Mouse (Mus musculus): Measurements from ENCODE around the gene Itpr3. TPM values are rescaled to one million over a fixed set of nuclear protein-coding genes. Genes with fewer than 3 reads are reported as not detected.

Gene Itpr3
- total RNA-seq, 1 experiment = 44.1 TPM

DNA sequence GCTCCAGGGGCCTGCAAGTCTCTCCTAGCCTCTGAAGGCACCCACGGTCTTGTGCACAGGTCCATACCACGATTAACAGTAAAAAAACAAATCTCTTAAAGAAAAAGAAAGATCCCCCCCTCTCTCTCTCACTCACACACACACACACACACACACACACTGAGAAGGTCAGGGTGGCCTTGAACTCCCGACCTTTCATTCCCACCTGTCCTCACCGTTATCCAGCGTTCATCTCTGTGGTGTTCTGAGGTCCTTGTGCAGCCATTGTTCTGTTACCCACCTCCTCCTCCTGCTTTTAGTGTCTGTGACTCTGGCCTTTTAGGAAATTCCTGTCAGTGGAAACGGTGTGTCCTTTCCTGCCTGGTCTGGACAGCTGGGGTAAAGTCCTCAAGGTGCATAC lies 21.4 kb downstream of the Itpr3 start:
- Histone ChIP-seq H3K36me3 (ENCODE audit: control insufficient read depth, insufficient read depth, low read length, poor library complexity, severe bottlenecking) (peaks cover 5% of the 10 kb centered on the region; the same call in 1 of the 2 replicates), H3K9ac (ENCODE audit: insufficient read depth, low read depth, low read length, poor library complexity, severe bottlenecking) (no peak overlapping the region; the same call in 1 of the 2 replicates), H3K4me3 (ENCODE audit: insufficient read depth in 1 of 2, low read depth in 1 of 2, low read length in 2 of 2, poor library complexity in 1 of 2, severe bottlenecking in 1 of 2) (no peak overlapping the region), H3K4me1 (ENCODE audit: control insufficient read depth in 2 of 2, insufficient read depth in 2 of 2, low read length in 2 of 2, poor library complexity in 1 of 2) (peaks cover 0 to 25% of the 10 kb centered on the region in 2 experiments; a peak in 3 of 4 replicates), H3K27ac (ENCODE audit: insufficient read depth, low read depth, low read length, poor library complexity, severe bottlenecking) (peak overlapping the region; percentile 67; the same call in 1 of the 2 replicates), H3K9me3 (ENCODE audit: control insufficient read depth, insufficient read depth, low read depth, low read length) (no peaks in the 10 kb centered on the region)
- DNase-seq (ENCODE audit: low read depth, low spot score) = no peak
- in situ Hi-C loops (cut with MboI; ENCODE audit: low sequenced_read_pairs in 2 of 2, unreplicated experiment in 2 of 2) = no loop called here
- TF ChIP-seq HCFC1 (IDR thresholded peaks at IDR 0.05; ENCODE audit: borderline replicate concordance, insufficient read depth, low read length) (no peak), ZNF384 (IDR thresholded peaks at IDR 0.05; ENCODE audit: low read depth, low read length) (no peak), MAFK (IDR thresholded peaks at IDR 0.05; ENCODE audit: insufficient read depth, low read depth, low read length) (no peak), ZC3H11A (IDR thresholded peaks at IDR 0.05; ENCODE audit: borderline replicate concordance, low read depth, low read length) (no peak), CHD2 (IDR thresholded peaks at IDR 0.05; ENCODE audit: low read depth, low read length) (no peak)

DNA sequence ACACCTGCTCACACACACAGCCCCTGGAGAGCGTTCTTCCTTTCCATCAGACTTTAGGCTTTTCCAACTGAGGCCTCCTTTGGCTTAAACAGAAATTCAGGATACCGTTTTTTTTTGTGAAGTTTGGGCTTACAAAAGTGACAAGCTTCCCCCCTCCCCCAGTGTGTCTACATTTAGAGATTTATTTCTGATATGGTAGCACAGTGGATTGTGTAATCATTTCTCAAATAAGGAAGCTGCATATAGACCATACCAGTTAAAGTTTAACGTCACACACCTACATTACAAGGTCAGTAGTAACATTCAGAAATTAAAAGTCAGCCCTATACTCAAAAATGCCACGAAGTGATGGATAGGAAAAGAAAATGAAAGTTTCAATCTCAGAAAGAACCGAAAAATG lies 24.8 kb downstream of the Itpr3 start:
- H3K9me3 ChIP-seq (ENCODE audit: control insufficient read depth, insufficient read depth, low read depth, low read length) = no peaks in the 10 kb centered on the region
- H3K4me1 ChIP-seq (ENCODE audit: control insufficient read depth in 2 of 2, insufficient read depth in 2 of 2, low read length in 2 of 2, poor library complexity in 1 of 2) = peaks cover 4 to 23% of the 10 kb centered on the region in 2 experiments
- DNase-seq (ENCODE audit: low read depth, low spot score) = no peak
- in situ Hi-C loops (cut with MboI; ENCODE audit: low sequenced_read_pairs in 2 of 2, unreplicated experiment in 2 of 2) = no loop called here
- TF ChIP-seq ZC3H11A (IDR thresholded peaks at IDR 0.05; ENCODE audit: borderline replicate concordance, low read depth, low read length) (no peak), HCFC1 (IDR thresholded peaks at IDR 0.05; ENCODE audit: borderline replicate concordance, insufficient read depth, low read length) (no peak), MAFK (IDR thresholded peaks at IDR 0.05; ENCODE audit: insufficient read depth, low read depth, low read length) (no peak), ZNF384 (IDR thresholded peaks at IDR 0.05; ENCODE audit: low read depth, low read length) (no peak), CHD2 (IDR thresholded peaks at IDR 0.05; ENCODE audit: low read depth, low read length) (no peak)
- H3K27ac ChIP-seq (ENCODE audit: insufficient read depth, low read depth, low read length, poor library complexity, severe bottlenecking) = no peak overlapping the region
- no peak overlapping the region for H3K9ac ChIP-seq (ENCODE audit: insufficient read depth, low read depth, low read length, poor library complexity, severe bottlenecking)
- peaks cover 5% of the 10 kb centered on the region; the same call in 1 of the 2 replicates for H3K36me3 ChIP-seq (ENCODE audit: control insufficient read depth, insufficient read depth, low read length, poor library complexity, severe bottlenecking)
- H3K4me3 ChIP-seq (ENCODE audit: insufficient read depth in 1 of 2, low read depth in 1 of 2, low read length in 2 of 2, poor library complexity in 1 of 2, severe bottlenecking in 1 of 2) = no peak overlapping the region

DNA sequence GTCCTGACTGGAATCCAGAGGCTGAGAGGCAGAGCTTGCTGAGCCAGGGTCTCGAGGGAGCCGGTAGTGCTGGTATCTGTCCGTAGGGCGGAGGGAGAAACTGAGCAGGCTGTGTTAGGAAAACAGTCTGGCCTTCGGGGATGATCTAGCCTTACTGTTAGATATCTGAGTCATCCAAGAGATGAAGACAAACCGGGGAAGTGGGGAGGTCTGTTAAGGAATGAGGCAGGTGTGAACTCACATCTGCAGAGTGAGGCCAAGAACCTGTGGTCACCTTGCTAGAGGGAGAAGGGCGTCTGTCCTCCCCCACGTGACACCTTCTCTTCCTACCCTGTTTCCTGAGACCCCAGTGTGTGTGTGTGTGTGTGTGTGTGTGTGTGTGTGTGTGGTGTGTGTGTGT lies 25.7 kb downstream of the Itpr3 start:
- H3K27ac ChIP-seq (ENCODE audit: insufficient read depth, low read depth, low read length, poor library complexity, severe bottlenecking) = no peak overlapping the region
- H3K4me3 ChIP-seq (ENCODE audit: insufficient read depth in 1 of 2, low read depth in 1 of 2, low read length in 2 of 2, poor library complexity in 1 of 2, severe bottlenecking in 1 of 2) = no peak overlapping the region
- no peaks in the 10 kb centered on the region for H3K9me3 ChIP-seq (ENCODE audit: control insufficient read depth, insufficient read depth, low read depth, low read length)
- in situ Hi-C loops (cut with MboI; ENCODE audit: low sequenced_read_pairs in 2 of 2, unreplicated experiment in 2 of 2) = no loop called here
- peaks cover 3% of the 10 kb centered on the region; the same call in 1 of the 2 replicates for H3K36me3 ChIP-seq (ENCODE audit: control insufficient read depth, insufficient read depth, low read length, poor library complexity, severe bottlenecking)
- DNase-seq (ENCODE audit: low read depth, low spot score) = no peak
- no peak for TF ChIP-seq ZNF384 (IDR thresholded peaks at IDR 0.05; ENCODE audit: low read depth, low read length)
- no peak for TF ChIP-seq HCFC1 (IDR thresholded peaks at IDR 0.05; ENCODE audit: borderline replicate concordance, insufficient read depth, low read length)
- no peak for TF ChIP-seq MAFK (IDR thresholded peaks at IDR 0.05; ENCODE audit: insufficient read depth, low read depth, low read length)
- no peak for TF ChIP-seq CHD2 (IDR thresholded peaks at IDR 0.05; ENCODE audit: low read depth, low read length)
- TF ChIP-seq ZC3H11A (IDR thresholded peaks at IDR 0.05; ENCODE audit: borderline replicate concordance, low read depth, low read length) = no peak
- H3K4me1 ChIP-seq (ENCODE audit: control insufficient read depth in 2 of 2, insufficient read depth in 2 of 2, low read length in 2 of 2, poor library complexity in 1 of 2) = peaks cover 4 to 25% of the 10 kb centered on the region in 2 experiments
- no peak overlapping the region for H3K9ac ChIP-seq (ENCODE audit: insufficient read depth, low read depth, low read length, poor library complexity, severe bottlenecking)

DNA sequence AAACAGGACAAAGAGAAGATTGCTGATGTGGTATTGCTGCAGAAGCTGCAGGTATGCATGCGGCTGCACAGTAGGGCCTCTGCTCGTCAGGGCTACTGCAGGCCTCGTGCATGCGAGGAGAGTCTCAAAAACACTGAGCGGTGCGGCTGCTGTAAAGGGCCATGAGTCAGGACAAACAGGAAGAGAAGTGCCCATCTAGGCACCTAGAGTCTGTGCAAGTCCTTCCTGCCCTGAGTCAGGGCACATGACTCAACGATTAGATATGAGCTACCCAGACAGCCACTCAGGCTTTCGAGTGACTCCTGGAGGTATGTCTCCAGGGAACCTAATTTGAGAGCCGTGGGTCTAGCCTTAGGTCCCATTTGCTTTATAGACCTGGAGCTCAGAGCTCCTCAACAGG lies 26.5 kb downstream of the Itpr3 start:
- no peak overlapping the region for H3K27ac ChIP-seq (ENCODE audit: insufficient read depth, low read depth, low read length, poor library complexity, severe bottlenecking)
- no peak overlapping the region for H3K4me3 ChIP-seq (ENCODE audit: insufficient read depth in 1 of 2, low read depth in 1 of 2, low read length in 2 of 2, poor library complexity in 1 of 2, severe bottlenecking in 1 of 2)
- H3K9me3 ChIP-seq (ENCODE audit: control insufficient read depth, insufficient read depth, low read depth, low read length) = no peaks in the 10 kb centered on the region
- H3K36me3 ChIP-seq (ENCODE audit: control insufficient read depth, insufficient read depth, low read length, poor library complexity, severe bottlenecking) = peaks cover 3% of the 10 kb centered on the region; the same call in 1 of the 2 replicates
- no peak overlapping the region for H3K9ac ChIP-seq (ENCODE audit: insufficient read depth, low read depth, low read length, poor library complexity, severe bottlenecking)
- in situ Hi-C loops (cut with MboI; ENCODE audit: low sequenced_read_pairs in 2 of 2, unreplicated experiment in 2 of 2) = no loop called here
- no peak for TF ChIP-seq CHD2 (IDR thresholded peaks at IDR 0.05; ENCODE audit: low read depth, low read length)
- TF ChIP-seq ZNF384 (IDR thresholded peaks at IDR 0.05; ENCODE audit: low read depth, low read length) = no peak
- no peak for TF ChIP-seq ZC3H11A (IDR thresholded peaks at IDR 0.05; ENCODE audit: borderline replicate concordance, low read depth, low read length)
- TF ChIP-seq HCFC1 (IDR thresholded peaks at IDR 0.05; ENCODE audit: borderline replicate concordance, insufficient read depth, low read length) = no peak
- TF ChIP-seq MAFK (IDR thresholded peaks at IDR 0.05; ENCODE audit: insufficient read depth, low read depth, low read length) = no peak
- peaks cover 4 to 24% of the 10 kb centered on the region in 2 experiments for H3K4me1 ChIP-seq (ENCODE audit: control insufficient read depth in 2 of 2, insufficient read depth in 2 of 2, low read length in 2 of 2, poor library complexity in 1 of 2)
- DNase-seq (ENCODE audit: low read depth, low spot score) = no peak

Data from ES-E14 (cell line).